Mouse (Mus musculus): Measurements from ENCODE around the gene Eppin.
"Not testable (repeated sequence)": the region's sequence is repeated elsewhere in the genome, so short reads cannot be mapped to it uniquely, and the experiment has no call there.

The Eppin gene

DNA sequence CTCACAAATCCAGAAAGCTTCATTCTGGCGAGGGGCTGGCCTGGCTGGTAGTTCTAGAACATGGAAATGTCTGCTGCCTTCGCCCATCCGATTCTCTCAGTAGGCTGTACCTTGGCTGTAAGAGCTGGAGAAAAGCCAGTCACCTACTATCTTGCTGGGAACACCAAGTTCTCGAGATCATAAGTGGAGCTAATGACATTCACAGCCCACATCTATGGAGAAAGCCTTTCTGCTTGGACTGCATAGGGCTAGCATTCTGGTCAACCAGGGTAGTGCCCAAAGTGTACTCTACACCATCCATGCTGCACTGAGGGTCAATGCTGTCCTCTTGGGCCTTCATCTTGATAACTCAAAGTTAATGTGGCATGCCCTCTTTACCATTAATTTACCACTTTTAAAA lies at the start of gene Eppin:
Gene Eppin (minus strand): TSS at position 101 of the 400 bp plus-strand sequence.
- DNase-seq (ENCODE audit: low spot score), result no peak

GRCm38 (mm10) chr2:164641881-164642673 lies 48.7 kb upstream of the Eppin start:
- no peak for DNase-seq (ENCODE audit: low spot score)

DNA sequence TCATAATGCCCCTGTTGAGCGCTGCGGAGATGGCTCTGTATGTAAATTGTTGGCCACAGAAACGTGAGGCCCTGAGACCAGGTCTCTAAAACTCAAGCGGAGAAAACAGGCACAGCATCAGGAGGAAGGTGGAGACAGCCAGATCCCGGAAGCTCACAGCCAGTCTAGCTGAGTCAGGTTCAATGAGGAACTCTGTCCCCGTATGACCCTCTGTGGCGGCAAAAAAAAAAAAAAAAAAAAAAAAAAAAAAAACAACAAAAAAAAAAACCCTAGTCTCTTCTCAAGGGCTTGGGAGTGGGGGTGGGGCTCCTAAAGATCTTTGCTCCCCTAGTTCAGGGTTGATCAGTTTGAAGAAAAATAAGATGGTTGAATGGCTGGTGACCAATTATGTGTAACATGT lies 47.7 kb upstream of the Eppin start:
- no peak for DNase-seq (ENCODE audit: low spot score)

GRCm38 (mm10) chr2:164638696-164639095 lies 45.3 kb upstream of the Eppin start, which contains the start of gene Wfdc16:
Gene Wfdc16 (minus strand): TSS chr2:164638796.
- no peak for DNase-seq (ENCODE audit: low spot score)

DNA sequence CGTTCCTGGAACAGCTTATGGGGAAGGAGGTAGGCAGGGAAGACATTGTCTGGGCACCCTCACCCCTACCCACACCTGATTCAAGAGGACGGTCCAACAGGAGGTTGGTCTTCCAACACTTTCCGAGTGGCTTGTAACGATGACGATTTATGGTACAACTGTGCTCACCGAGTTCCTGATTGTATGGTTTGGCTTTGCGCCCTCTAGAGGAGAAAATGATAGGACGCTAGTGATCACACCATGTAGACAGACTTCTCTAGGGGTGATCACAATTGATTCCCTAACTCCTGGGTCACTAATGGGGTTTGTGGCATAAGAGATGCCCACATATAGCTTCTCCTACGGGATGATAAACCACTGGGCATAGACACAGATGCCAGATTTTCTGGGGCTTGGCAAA lies 41.9 kb upstream of the Eppin start:
- no peak for DNase-seq (ENCODE audit: low spot score)

GRCm38 (mm10) chr2:164621775-164622174 lies 28.4 kb upstream of the Eppin start:
- DNase-seq (ENCODE audit: low spot score), result no peak

GRCm38 (mm10) chr2:164619050-164619449 lies 25.7 kb upstream of the Eppin start:
- DNase-seq (ENCODE audit: low spot score), result no peak

GRCm38 (mm10) chr2:164615386-164615785 lies 22.0 kb upstream of the Eppin start:
- DNase-seq (ENCODE audit: low spot score), result no peak

- not testable (repeated sequence) for DNase-seq (ENCODE audit: low spot score)
These were observed 20.1 kb upstream of the Eppin start, which contains the start of the genes Wfdc6b and Wfdc8 for GRCm38 (mm10) chr2:164613471-164613870. Gene Wfdc6b (plus strand): TSS chr2:164613522. Gene Wfdc8 (minus strand): TSS chr2:164613626.

GRCm38 (mm10) chr2:164608781-164609180 lies 15.4 kb upstream of the Eppin start:
- no peak for DNase-seq (ENCODE audit: low spot score)

DNA sequence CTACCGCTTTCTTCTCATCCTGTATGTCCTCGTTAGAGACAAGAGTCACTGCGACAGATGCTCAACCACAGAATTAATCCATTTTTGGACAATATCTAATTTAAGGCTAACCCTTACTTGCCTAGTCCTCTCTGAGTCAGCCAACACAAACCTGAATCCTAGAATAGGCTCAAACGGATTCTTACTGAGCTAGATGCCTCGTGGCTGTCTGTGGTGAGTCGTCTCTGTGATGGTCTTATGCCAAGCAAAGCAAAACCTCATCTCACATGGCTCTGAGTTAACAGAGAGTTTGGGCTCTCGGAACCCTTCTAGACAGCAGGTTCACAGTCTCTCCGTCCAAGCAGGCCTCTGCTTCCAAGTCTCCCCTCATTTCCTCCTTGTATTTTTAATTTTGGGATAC lies 11.0 kb upstream of the Eppin start:
- no peak for DNase-seq (ENCODE audit: low spot score)

- no peak for DNase-seq (ENCODE audit: low spot score)
These were observed 10.1 kb upstream of the Eppin start for GRCm38 (mm10) chr2:164603482-164603881.

GRCm38 (mm10) chr2:164600179-164600578 lies 6.8 kb upstream of the Eppin start:
- no peak for DNase-seq (ENCODE audit: low spot score)

DNA sequence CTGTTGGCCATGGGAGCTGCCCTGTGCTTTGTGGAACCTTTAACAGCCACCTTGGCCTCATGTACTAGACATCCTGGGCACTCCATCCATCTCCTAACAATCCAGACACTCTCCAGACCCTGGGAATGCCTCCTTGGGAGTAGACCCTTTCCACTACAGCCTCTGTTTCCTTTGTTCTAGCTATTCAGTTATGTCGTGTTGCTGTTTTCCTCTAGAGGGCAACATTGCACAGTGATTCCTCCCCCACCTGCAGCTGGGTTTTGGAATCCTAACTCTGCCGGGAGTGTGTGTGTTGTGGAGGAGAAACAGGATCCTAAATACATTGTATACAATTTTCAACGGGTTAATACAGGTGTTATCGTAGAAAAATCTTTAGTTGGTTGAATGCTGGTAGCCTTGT lies 1.4 kb downstream of the Eppin start:
- no peak for DNase-seq (ENCODE audit: low spot score)

- not testable (repeated sequence) for DNase-seq (ENCODE audit: low spot score)
These were observed 8.2 kb downstream of the Eppin start, which contains the start of gene Wfdc6a for GRCm38 (mm10) chr2:164585025-164585725. Gene Wfdc6a (minus strand): TSS chr2:164585447.

DNA sequence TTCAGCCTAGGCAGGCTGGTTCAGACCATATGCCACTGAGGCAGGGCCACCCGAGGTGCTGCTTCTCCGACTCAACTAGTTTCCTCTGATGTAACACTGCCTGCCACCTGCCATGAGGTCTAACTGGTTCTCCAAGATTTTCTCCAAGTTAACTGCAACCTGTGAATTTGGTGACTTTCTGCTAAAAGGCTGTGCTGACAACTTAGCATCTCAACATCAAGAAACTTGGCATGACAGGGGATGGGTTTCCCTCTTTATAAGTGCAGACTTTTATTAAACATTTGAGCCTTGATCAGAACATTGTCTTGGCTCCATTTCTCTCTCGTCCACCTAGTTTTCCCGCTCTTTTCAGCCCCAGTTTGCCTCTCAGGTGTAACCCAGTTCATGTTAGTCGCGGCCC lies 20.0 kb downstream of the Eppin start, which contains the start of gene Spint3:
Gene Spint3 (minus strand): TSS at position 101 of the 400 bp plus-strand sequence.
- not testable (repeated sequence) for DNase-seq (ENCODE audit: low spot score)

DNA sequence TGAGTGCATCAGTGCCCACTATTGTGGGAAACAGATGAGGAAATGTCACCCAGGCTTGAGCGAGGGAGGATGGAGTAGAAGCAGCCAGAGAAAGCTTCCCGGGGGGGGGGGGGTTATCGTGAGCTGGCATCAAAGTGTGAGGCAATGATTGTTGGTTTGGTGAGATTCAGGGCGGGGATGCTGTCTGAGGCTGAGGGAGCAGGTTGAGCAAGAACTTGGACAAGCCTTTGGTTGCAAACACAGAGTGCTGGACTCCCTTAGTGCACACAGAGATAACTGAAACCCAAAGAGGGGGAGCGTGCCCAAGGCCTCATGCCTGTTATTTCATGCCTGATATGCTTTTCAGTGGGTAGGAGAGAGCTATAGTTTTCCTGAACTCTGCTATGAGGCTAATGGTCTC lies 25.9 kb downstream of the Eppin start:
- no peak for DNase-seq (ENCODE audit: low spot score)

- DNase-seq (ENCODE audit: low spot score), result no peak
These were observed 26.4 kb downstream of the Eppin start for GRCm38 (mm10) chr2:164566997-164567396.

DNA sequence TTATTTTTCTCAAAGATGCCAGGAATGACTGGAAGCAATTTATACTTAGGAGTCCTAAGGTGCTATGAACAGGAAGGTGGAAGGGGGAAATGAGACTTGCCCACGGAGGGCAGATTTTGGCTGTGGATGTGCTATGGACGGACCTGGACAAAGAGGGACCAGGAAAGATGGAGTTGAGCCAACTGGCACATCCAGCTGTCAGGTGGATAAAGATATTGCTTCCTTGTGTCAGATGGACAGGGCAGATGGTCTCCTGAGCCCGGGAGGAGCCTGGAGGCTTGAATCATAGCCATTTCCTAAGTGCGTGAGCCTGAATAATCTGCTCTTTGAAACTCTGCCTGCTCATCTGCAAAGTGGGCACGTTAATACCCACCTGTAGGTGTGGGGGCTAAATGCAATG lies 29.0 kb downstream of the Eppin start:
- DNase-seq (ENCODE audit: low spot score), result no peak

- DNase-seq (ENCODE audit: low spot score), result peak; percentile 49
These were observed 29.9 kb downstream of the Eppin start for GRCm38 (mm10) chr2:164563339-164564038.

DNA sequence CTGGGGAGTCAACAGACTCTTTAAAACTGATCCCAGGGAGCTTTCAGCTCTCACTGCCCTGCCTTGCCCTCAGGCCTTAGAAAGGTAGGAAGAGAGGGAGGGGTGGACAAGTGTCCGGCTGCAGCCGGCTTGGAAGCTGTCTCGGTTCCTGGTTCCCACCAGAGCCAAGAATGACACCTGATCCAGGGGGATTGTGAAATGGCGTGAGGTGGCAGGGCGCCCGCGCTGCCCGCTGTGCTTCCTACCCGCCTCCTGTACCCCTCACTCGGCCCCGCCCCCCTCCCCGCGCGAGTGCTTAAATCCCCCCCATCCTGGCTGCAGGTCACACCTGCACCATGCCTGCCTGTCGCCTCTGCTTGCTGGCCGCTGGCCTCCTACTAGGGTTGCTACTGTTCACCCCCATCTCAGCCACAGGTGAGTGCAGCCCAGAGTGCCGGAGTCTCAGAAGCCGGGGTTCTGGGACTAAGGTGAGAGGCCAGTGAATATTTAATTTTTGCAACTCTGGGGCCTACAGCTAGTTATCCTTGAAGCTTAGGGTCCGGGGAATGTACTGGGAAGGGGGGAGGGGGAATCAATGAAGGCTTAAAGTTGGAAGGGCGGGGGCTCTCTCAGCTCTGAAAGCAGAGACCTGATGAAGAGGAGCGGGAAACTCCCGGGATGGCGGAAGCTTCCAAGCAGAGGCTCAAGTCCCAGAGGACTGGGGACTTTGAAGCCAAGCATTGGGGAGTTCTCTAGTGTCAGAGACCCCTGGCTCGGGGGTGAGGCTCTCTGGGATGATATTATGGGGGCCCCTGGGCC lies 30.8 kb downstream of the Eppin start, which contains the start of gene Wfdc2:
Gene Wfdc2 (plus strand): TSS at position 23 of the 798 bp plus-strand sequence.
- no peak for DNase-seq (ENCODE audit: low spot score)

Measured in T-cell, adult 2 months (primary cell).